Mouse (Mus musculus): ENCODE results near the gene Tcf7l2. TPM values are rescaled to one million over a fixed set of nuclear protein-coding genes. Genes with fewer than 3 reads are reported as not detected.

The Tcf7l2 gene
- polyA plus RNA-seq (2012; rRNA removed) (6.9 and 7.8 TPM in 2 replicates), polyA plus RNA-seq (2014; fragmentation: Nextera tagmentation; extraction: Ambion mirVana) (18.4 and 19.5 TPM in 2 replicates)

DNA sequence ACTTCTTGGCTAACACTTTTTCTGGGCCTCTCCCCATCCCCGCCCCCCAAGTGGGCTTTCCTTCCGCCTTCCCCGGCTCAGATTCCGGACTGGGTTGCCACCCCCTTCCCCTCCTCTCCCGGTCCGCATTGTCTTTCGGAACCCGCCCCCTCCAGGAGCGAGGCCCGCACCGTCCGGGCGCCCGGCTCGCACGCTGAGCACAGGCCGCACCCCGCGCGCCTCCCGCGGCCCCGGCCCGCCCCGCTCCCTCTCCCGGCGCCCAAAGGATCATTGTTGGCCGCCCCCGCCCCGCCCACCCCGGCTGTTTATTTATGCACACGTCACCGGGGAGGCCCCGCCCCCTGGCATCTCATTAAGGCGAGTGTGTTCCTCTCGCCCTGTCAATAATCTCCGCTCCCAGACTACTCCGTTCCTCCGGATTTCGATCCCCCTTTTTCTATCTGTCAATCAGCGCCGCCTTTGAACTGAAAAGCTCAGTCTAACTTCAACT lies at the start of gene Tcf7l2:
TSS of gene Tcf7l2 (plus strand) at position 382 of the 490 bp plus-strand sequence.
- H3K9ac ChIP-seq (replicated peaks), result peak within 1 kb of the TSS; percentile 49
- peak; percentile 74 to 79 (median 77) for DNase-seq (ENCODE audit: low read depth in 3 of 3, low spot score in 3 of 3)
- H3K4me3 ChIP-seq (ENCODE audit: insufficient read depth in 1 of 2, low read depth in 2 of 2, low read length in 2 of 2), result peak within 1 kb of the TSS; percentile 61 to 80
- peaks cover 57% of the 10 kb centered on the region for H3K27me3 ChIP-seq (ENCODE audit: control insufficient read depth, insufficient read depth, low read length)
- H3K9me3 ChIP-seq (ENCODE audit: control insufficient read depth, low read length), result no peaks in the 10 kb centered on the region
- H3K36me3 ChIP-seq (replicated peaks; ENCODE audit: control insufficient read depth, insufficient read depth, low read depth), result no peaks in the 10 kb centered on the region
- H3K4me1 ChIP-seq (replicated peaks; ENCODE audit: control insufficient read depth in 2 of 2, insufficient read depth in 2 of 2, low read length in 1 of 2), result peaks cover 0 to 8% of the 10 kb centered on the region in 2 experiments; a peak in 2 of 4 replicates
- 1% methylated on average over 38 of the region's 42 CpGs for WGBS (ENCODE audit: insufficient replicate concordance)
- peak; percentile 86 for ATAC-seq (ENCODE audit: insufficient read depth)
- H3K4me2 ChIP-seq (ENCODE audit: low read depth), result peak within 1 kb of the TSS; percentile 61
- TF ChIP-seq EP300 (IDR thresholded peaks at IDR 0.05; ENCODE audit: low read depth), result no peak
- TF ChIP-seq CTCF (IDR thresholded peaks at IDR 0.05; ENCODE audit: low read depth), result no peak
- H3K27ac ChIP-seq, result peak within 1 kb of the TSS; percentile 41

DNA sequence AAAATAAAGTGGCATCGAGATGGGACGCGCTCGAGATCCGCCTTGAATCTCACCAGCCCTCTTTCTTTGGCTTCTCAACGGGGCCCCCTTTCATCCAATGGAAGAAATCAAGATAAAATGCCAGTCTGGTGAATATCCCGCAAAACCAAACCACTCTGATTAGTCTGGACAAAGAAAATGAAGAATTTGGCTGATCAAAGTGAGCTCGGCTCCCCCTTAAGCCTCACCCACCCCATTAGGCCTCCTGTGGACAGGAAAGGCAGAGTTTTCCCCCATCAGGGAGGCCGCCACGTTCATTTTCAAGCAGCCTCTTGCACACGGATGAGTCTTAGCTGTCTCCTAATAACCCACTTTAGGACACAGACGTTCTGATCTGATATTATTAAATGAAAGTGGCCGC lies 47.0 kb upstream of the Tcf7l2 start:
- TF ChIP-seq EP300 (IDR thresholded peaks at IDR 0.05; ENCODE audit: low read depth) (no peak), CTCF (IDR thresholded peaks at IDR 0.05; ENCODE audit: low read depth) (no peak)
- Histone ChIP-seq H3K4me2 (ENCODE audit: low read depth) (no peak overlapping the region), H3K27ac (no peak overlapping the region), H3K4me3 (ENCODE audit: insufficient read depth in 1 of 2, low read depth in 2 of 2, low read length in 2 of 2) (no peak overlapping the region), H3K36me3 (replicated peaks; ENCODE audit: control insufficient read depth, insufficient read depth, low read depth) (no peaks in the 10 kb centered on the region), H3K9me3 (ENCODE audit: control insufficient read depth, low read length) (no peaks in the 10 kb centered on the region), H3K4me1 (replicated peaks; ENCODE audit: control insufficient read depth in 2 of 2, insufficient read depth in 2 of 2, low read length in 1 of 2) (peaks cover 0 to under 1% of the 10 kb centered on the region in 2 experiments; a peak in 1 of 4 replicates), H3K27me3 (ENCODE audit: control insufficient read depth, insufficient read depth, low read length) (no peaks in the 10 kb centered on the region), H3K9ac (replicated peaks) (no peak overlapping the region)
- DNase-seq (ENCODE audit: low read depth in 3 of 3, low spot score in 3 of 3) (no peak), ATAC-seq (ENCODE audit: insufficient read depth) (no peak)
- 31% methylated on average over 13 of the region's 13 CpGs for WGBS (ENCODE audit: insufficient replicate concordance)

DNA sequence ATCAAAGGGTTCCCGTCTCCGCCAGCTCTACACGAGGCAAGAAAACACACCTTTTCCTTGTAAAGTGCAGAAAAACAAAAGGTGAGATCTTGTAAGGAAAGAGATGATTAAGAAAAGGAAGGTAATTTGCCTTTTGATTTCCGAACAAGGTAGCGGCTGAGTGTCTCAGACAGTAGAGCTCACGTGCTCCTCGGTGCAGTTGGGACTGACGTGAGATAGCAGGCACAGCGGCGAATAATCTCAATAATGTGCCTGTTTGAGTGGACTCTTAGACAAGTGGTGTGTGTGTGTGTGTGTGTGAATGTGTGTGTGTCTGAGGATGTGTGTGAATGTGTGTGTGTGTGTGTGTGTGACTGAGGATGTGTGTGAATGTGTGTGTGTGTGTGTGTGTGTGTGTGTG lies 46.2 kb upstream of the Tcf7l2 start:
- DNase-seq (ENCODE audit: low read depth in 3 of 3, low spot score in 3 of 3) (no peak), ATAC-seq (ENCODE audit: insufficient read depth) (no peak)
- no peak overlapping the region for H3K27ac ChIP-seq
- H3K9ac ChIP-seq (replicated peaks), result no peak overlapping the region
- H3K9me3 ChIP-seq (ENCODE audit: control insufficient read depth, low read length), result no peaks in the 10 kb centered on the region
- TF ChIP-seq EP300 (IDR thresholded peaks at IDR 0.05; ENCODE audit: low read depth) (no peak), CTCF (IDR thresholded peaks at IDR 0.05; ENCODE audit: low read depth) (no peak)
- no peak overlapping the region for H3K4me3 ChIP-seq (ENCODE audit: insufficient read depth in 1 of 2, low read depth in 2 of 2, low read length in 2 of 2)
- WGBS (ENCODE audit: insufficient replicate concordance), result 69% methylated on average over 10 of the region's 10 CpGs
- no peaks in the 10 kb centered on the region for H3K36me3 ChIP-seq (replicated peaks; ENCODE audit: control insufficient read depth, insufficient read depth, low read depth)
- H3K4me1 ChIP-seq (replicated peaks; ENCODE audit: control insufficient read depth in 2 of 2, insufficient read depth in 2 of 2, low read length in 1 of 2), result peaks cover 0 to 7% of the 10 kb centered on the region in 2 experiments; a peak in 2 of 4 replicates
- no peaks in the 10 kb centered on the region; the same call in 1 of the 2 replicates for H3K27me3 ChIP-seq (ENCODE audit: control insufficient read depth, insufficient read depth, low read length)
- no peak overlapping the region for H3K4me2 ChIP-seq (ENCODE audit: low read depth)

DNA sequence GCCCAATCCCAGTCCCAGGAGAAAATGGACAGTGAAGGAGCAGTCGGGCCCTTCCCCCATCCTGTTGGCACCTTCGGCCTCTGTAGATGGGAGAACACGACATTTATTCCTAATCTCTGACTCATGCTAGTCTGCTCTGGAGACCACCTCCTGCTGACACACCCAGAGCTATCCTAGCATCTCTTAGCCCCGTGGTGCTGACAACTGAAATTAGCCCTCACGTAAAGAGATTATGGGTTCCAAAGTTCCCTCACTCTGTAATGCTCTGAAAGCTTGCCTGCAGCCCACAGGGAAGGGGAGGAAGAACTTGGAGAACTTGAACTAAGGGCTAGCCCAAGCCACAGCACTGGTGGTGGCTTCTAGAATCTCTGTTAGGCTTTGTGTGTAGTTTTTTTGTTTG lies 42.7 kb upstream of the Tcf7l2 start:
- Histone ChIP-seq H3K9ac (replicated peaks) (no peak overlapping the region), H3K27me3 (ENCODE audit: control insufficient read depth, insufficient read depth, low read length) (no peaks in the 10 kb centered on the region; the same call in 1 of the 2 replicates), H3K36me3 (replicated peaks; ENCODE audit: control insufficient read depth, insufficient read depth, low read depth) (no peaks in the 10 kb centered on the region), H3K4me2 (ENCODE audit: low read depth) (no peak overlapping the region), H3K4me1 (replicated peaks; ENCODE audit: control insufficient read depth in 2 of 2, insufficient read depth in 2 of 2, low read length in 1 of 2) (peaks cover 0 to 15% of the 10 kb centered on the region in 2 experiments; a peak in 2 of 4 replicates), H3K9me3 (ENCODE audit: control insufficient read depth, low read length) (no peaks in the 10 kb centered on the region), H3K27ac (no peak overlapping the region), H3K4me3 (ENCODE audit: insufficient read depth in 1 of 2, low read depth in 2 of 2, low read length in 2 of 2) (no peak overlapping the region)
- TF ChIP-seq EP300 (IDR thresholded peaks at IDR 0.05; ENCODE audit: low read depth), result no peak
- no peak for DNase-seq (ENCODE audit: low read depth in 3 of 3, low spot score in 3 of 3)
- 48% methylated on average over 5 of the region's 5 CpGs for WGBS (ENCODE audit: insufficient replicate concordance)
- no peak for ATAC-seq (ENCODE audit: insufficient read depth)

DNA sequence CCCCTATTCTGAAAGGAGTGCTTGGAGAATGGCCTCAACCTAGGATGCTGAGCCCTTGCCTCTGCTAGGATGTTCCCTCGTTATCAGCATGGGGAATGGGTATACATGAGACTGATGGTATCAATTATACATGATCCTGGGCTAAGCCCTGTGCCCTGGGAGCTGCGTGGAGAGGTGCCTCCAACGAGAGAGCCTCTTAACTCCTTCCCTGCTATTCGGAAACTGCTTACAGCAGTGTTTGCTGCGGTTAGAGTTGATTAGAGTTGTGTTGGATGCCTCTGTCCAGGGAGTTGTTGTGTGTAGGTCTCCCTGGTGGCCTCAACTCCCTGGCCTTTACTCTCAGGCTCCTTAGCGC lies 41.4 kb upstream of the Tcf7l2 start:
- Histone ChIP-seq H3K9me3 (ENCODE audit: control insufficient read depth, low read length) (no peaks in the 10 kb centered on the region), H3K27me3 (ENCODE audit: control insufficient read depth, insufficient read depth, low read length) (no peaks in the 10 kb centered on the region; the same call in 1 of the 2 replicates), H3K36me3 (replicated peaks; ENCODE audit: control insufficient read depth, insufficient read depth, low read depth) (no peaks in the 10 kb centered on the region), H3K9ac (replicated peaks) (no peak overlapping the region), H3K27ac (no peak overlapping the region), H3K4me3 (ENCODE audit: insufficient read depth in 1 of 2, low read depth in 2 of 2, low read length in 2 of 2) (no peak overlapping the region), H3K4me1 (replicated peaks; ENCODE audit: control insufficient read depth in 2 of 2, insufficient read depth in 2 of 2, low read length in 1 of 2) (peaks cover 0 to 15% of the 10 kb centered on the region in 2 experiments; a peak in 2 of 4 replicates), H3K4me2 (ENCODE audit: low read depth) (peak overlapping the region; percentile 31)
- 11% methylated on average over 6 of the region's 6 CpGs for WGBS (ENCODE audit: insufficient replicate concordance)
- DNase-seq (ENCODE audit: low read depth in 3 of 3, low spot score in 3 of 3), result no peak
- ATAC-seq (ENCODE audit: insufficient read depth), result no peak
- TF ChIP-seq EP300 (IDR thresholded peaks at IDR 0.05; ENCODE audit: low read depth), result no peak
- TF ChIP-seq CTCF (IDR thresholded peaks at IDR 0.05; ENCODE audit: low read depth), result no peak

All from liver, embryonic 14.5 days (tissue).